Mouse (Mus musculus) lung, adult 2 months (tissue): ENCODE data around the gene Ap1m2.

ENCODE experiments used
- CTCF ChIP-seq: fragments of 200-500 bp; IDR thresholded peaks from 2 replicates; pipeline ENCODE4 v1.5.1; 2011; ENCODE audit warnings: mild to moderate bottlenecking, low read length, control low read depth; ENCODE audit not compliant: insufficient read depth
- POLR2A ChIP-seq: fragments of 200-500 bp; IDR thresholded peaks from 2 replicates; pipeline ENCODE4 v1.6.1; 2011; ENCODE audit warnings: low read depth, mild to moderate bottlenecking, control low read depth, low read length, borderline replicate concordance; ENCODE audit errors: extremely low read depth

DNA sequence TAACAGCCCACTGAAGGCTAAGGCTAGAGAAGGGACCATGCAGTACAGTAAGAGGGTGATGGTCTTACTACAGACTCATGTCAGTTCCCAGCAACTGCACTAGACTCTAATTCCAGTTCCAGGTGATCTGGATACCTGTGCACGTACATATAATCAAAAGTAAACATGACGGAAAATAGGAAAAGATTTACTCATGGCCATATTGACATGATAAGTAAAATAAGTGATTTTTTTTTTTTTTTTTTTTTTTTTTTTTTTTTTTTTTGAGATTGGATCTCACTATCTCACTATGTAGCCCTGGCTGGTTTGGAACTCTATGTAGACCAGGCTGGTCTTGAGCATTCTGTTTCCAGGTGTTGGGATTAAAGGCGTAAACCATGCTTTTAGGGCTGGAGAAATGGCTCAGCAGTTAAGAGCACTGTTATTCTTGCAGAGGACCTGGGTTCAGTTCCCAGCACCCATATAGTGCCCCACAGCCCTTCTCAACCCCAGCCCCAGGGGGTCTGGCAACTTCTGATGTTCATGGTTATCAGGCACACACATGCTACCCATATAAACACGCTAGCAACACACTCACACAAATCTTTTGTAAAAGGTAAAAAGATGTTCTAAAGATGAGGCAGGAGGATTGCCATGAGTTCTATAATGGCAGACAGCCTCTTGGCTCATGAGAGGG lies 39.7 kb upstream of the Ap1m2 start:
- no peak for TF ChIP-seq POLR2A
- TF ChIP-seq CTCF, result no peak
